Mouse (Mus musculus): ENCODE results near the gene Egfem1. TPM values are rescaled to one million over a fixed set of nuclear protein-coding genes. Genes with fewer than 3 reads are reported as not detected.
A peak's percentile ranks its signal among the peaks of the same experiment; 100 is the strongest.

Egfem1 gene
- polyA plus RNA-seq, 1 experiment from 2014 or later = 4.7 TPM

DNA sequence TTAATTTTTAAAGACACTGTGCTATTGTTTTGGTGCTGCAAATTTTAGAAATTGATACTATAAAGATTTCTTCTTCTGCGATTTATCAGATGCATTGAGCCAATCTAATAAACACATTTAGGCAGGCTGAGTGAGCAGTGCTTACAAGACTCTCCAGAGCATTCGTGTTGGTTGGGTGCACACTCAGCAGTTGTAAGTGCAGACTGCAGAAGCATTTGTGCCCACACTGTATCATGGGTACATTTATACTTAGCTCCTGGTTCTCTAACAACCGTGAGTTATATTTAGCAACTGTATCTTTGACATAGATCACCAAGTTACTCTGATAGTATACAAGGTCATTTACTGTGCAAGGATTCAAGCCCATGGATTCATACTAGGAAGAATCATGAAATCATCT is 264.0 kb downstream of the Egfem1 start:
- no peaks in the 10 kb centered on the region for H3K36me3 ChIP-seq (ENCODE audit: control insufficient read depth, insufficient read depth, low read length)
- H3K9me3 ChIP-seq (replicated peaks; ENCODE audit: control insufficient read depth, low read length) = no peaks in the 10 kb centered on the region
- no peak overlapping the region for H3K9ac ChIP-seq (ENCODE audit: low read length)
- H3K4me3 ChIP-seq (ENCODE audit: low read depth, low read length) = no peak overlapping the region
- 82% methylated on average over 3 of the region's 3 CpGs for WGBS
- H3K27ac ChIP-seq (ENCODE audit: low read depth, low read length) = no peak overlapping the region
- ATAC-seq (no peak), DNase-seq (ENCODE audit: low spot score) (no peak)
- H3K4me1 ChIP-seq (ENCODE audit: control insufficient read depth, insufficient read depth, low read length) = no peaks in the 10 kb centered on the region; the same call in 1 of the 2 replicates
- H3K27me3 ChIP-seq (replicated peaks; ENCODE audit: control insufficient read depth, insufficient read depth, low read length) = no peaks in the 10 kb centered on the region
- no peak overlapping the region for H3K4me2 ChIP-seq (ENCODE audit: low read length)

DNA sequence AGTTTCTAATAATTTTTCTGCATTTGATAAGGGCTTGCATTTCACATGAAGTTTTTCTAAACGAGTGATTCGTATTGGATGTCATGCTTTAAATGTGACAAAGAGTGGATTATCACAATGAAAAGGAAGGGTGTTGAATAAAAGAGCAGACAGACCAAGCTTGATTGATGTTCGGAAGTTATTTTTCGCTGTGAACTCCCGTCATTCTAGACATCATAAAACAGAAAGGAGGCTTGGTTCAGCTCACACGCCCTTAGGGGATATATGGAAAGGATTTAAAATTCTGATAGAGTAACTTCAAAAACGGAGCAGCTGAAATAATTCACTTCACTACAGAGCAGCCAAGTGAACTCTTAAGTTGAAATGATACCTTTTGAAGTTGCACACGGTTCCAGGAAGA is 285.1 kb downstream of the Egfem1 start:
- ATAC-seq (no peak), DNase-seq (ENCODE audit: low spot score) (no peak)
- Histone ChIP-seq H3K9me3 (replicated peaks; ENCODE audit: control insufficient read depth, low read length) (no peaks in the 10 kb centered on the region), H3K4me3 (ENCODE audit: low read depth, low read length) (no peak overlapping the region), H3K4me1 (ENCODE audit: control insufficient read depth, insufficient read depth, low read length) (no peaks in the 10 kb centered on the region), H3K27me3 (replicated peaks; ENCODE audit: control insufficient read depth, insufficient read depth, low read length) (no peaks in the 10 kb centered on the region), H3K36me3 (ENCODE audit: control insufficient read depth, insufficient read depth, low read length) (no peaks in the 10 kb centered on the region), H3K27ac (ENCODE audit: low read depth, low read length) (no peak overlapping the region), H3K9ac (ENCODE audit: low read length) (no peak overlapping the region), H3K4me2 (ENCODE audit: low read length) (no peak overlapping the region)
- 54% methylated on average over 8 of the region's 8 CpGs for WGBS

DNA sequence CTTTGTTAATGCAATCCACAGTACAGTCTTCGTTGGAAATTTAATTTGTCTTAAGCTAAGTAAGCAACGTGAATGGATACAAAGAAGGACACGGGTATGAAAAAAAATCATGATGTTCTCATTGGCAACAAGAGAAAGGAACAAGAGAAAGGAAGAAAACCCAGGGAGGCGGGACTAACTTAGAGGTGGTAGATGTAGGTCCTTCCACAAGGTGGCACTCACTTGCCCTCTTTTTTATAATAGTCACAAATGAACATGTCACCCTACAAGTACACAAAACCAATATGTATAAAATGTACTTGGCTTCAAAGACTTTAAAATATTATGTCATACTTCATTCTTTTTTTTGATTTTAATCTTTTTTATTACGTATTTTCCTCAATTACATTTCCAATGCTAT is 288.7 kb downstream of the Egfem1 start:
- H3K4me2 ChIP-seq (ENCODE audit: low read length) = no peak overlapping the region
- WGBS = 68% methylated on average over 5 of the region's 5 CpGs
- H3K4me3 ChIP-seq (ENCODE audit: low read depth, low read length) = no peak overlapping the region
- H3K9me3 ChIP-seq (replicated peaks; ENCODE audit: control insufficient read depth, low read length) = no peaks in the 10 kb centered on the region
- ATAC-seq (no peak), DNase-seq (ENCODE audit: low spot score) (peak; percentile 23)
- no peak overlapping the region for H3K9ac ChIP-seq (ENCODE audit: low read length)
- H3K36me3 ChIP-seq (ENCODE audit: control insufficient read depth, insufficient read depth, low read length) = no peaks in the 10 kb centered on the region
- H3K4me1 ChIP-seq (ENCODE audit: control insufficient read depth, insufficient read depth, low read length) = no peaks in the 10 kb centered on the region
- no peaks in the 10 kb centered on the region for H3K27me3 ChIP-seq (replicated peaks; ENCODE audit: control insufficient read depth, insufficient read depth, low read length)
- no peak overlapping the region for H3K27ac ChIP-seq (ENCODE audit: low read depth, low read length)

GRCm38 (mm10) chr3:29381255-29381654 is 299.4 kb downstream of the Egfem1 start:
- Histone ChIP-seq H3K27me3 (replicated peaks; ENCODE audit: control insufficient read depth, insufficient read depth, low read length) (no peaks in the 10 kb centered on the region), H3K4me3 (ENCODE audit: low read depth, low read length) (no peak overlapping the region), H3K9me3 (replicated peaks; ENCODE audit: control insufficient read depth, low read length) (no peaks in the 10 kb centered on the region), H3K9ac (ENCODE audit: low read length) (no peak overlapping the region), H3K4me1 (ENCODE audit: control insufficient read depth, insufficient read depth, low read length) (no peaks in the 10 kb centered on the region), H3K27ac (ENCODE audit: low read depth, low read length) (peak overlapping the region; percentile 39; the same call in 1 of the 2 replicates), H3K36me3 (ENCODE audit: control insufficient read depth, insufficient read depth, low read length) (no peaks in the 10 kb centered on the region), H3K4me2 (ENCODE audit: low read length) (no peak overlapping the region)
- WGBS = 63% methylated on average over 2 of the region's 2 CpGs
- DNase-seq (ENCODE audit: low spot score) (no peak), ATAC-seq (no peak)

- H3K27me3 ChIP-seq (replicated peaks; ENCODE audit: control insufficient read depth, insufficient read depth, low read length) = no peaks in the 10 kb centered on the region
- no peak overlapping the region for H3K4me3 ChIP-seq (ENCODE audit: low read depth, low read length)
- no peak overlapping the region for H3K27ac ChIP-seq (ENCODE audit: low read depth, low read length)
- H3K4me1 ChIP-seq (ENCODE audit: control insufficient read depth, insufficient read depth, low read length) = no peaks in the 10 kb centered on the region
- H3K9me3 ChIP-seq (replicated peaks; ENCODE audit: control insufficient read depth, low read length) = no peaks in the 10 kb centered on the region
- DNase-seq (ENCODE audit: low spot score) = peak; percentile 69
- no peak overlapping the region for H3K4me2 ChIP-seq (ENCODE audit: low read length)
- H3K9ac ChIP-seq (ENCODE audit: low read length) = no peak overlapping the region
- no peaks in the 10 kb centered on the region for H3K36me3 ChIP-seq (ENCODE audit: control insufficient read depth, insufficient read depth, low read length)
- peak; percentile 88; the same call in 1 of the 2 replicates for ATAC-seq
- WGBS = 76% methylated on average over 3 of the region's 3 CpGs
Observed at GRCm38 (mm10) chr3:29399064-29399463, 317.2 kb downstream of the Egfem1 start.

- Histone ChIP-seq H3K4me1 (ENCODE audit: control insufficient read depth, insufficient read depth, low read length) (no peaks in the 10 kb centered on the region), H3K4me3 (ENCODE audit: low read depth, low read length) (no peak overlapping the region), H3K4me2 (ENCODE audit: low read length) (no peak overlapping the region), H3K9me3 (replicated peaks; ENCODE audit: control insufficient read depth, low read length) (no peaks in the 10 kb centered on the region), H3K27ac (ENCODE audit: low read depth, low read length) (no peak overlapping the region), H3K27me3 (replicated peaks; ENCODE audit: control insufficient read depth, insufficient read depth, low read length) (no peaks in the 10 kb centered on the region), H3K36me3 (ENCODE audit: control insufficient read depth, insufficient read depth, low read length) (no peaks in the 10 kb centered on the region), H3K9ac (ENCODE audit: low read length) (no peak overlapping the region)
- ATAC-seq = no peak
- DNase-seq (ENCODE audit: low spot score) = peak; percentile 13
- WGBS = 89% methylated on average over 2 of the region's 2 CpGs
Observed at GRCm38 (mm10) chr3:29421634-29422033, 339.8 kb downstream of the Egfem1 start.

- no peaks in the 10 kb centered on the region for H3K27me3 ChIP-seq (replicated peaks; ENCODE audit: control insufficient read depth, insufficient read depth, low read length)
- H3K4me3 ChIP-seq (ENCODE audit: low read depth, low read length) = no peak overlapping the region
- DNase-seq (ENCODE audit: low spot score) = peak; percentile 58
- H3K9me3 ChIP-seq (replicated peaks; ENCODE audit: control insufficient read depth, low read length) = no peaks in the 10 kb centered on the region
- H3K27ac ChIP-seq (ENCODE audit: low read depth, low read length) = no peak overlapping the region
- H3K9ac ChIP-seq (ENCODE audit: low read length) = no peak overlapping the region
- 13% methylated on average over 10 of the region's 10 CpGs for WGBS
- H3K4me2 ChIP-seq (ENCODE audit: low read length) = peak overlapping the region; percentile 23; the same call in 1 of the 2 replicates
- H3K4me1 ChIP-seq (ENCODE audit: control insufficient read depth, insufficient read depth, low read length) = peaks cover 10% of the 10 kb centered on the region; the same call in 1 of the 2 replicates
- ATAC-seq = peak; percentile 87; the same call in 1 of the 2 replicates
- no peaks in the 10 kb centered on the region for H3K36me3 ChIP-seq (ENCODE audit: control insufficient read depth, insufficient read depth, low read length)
Observed at GRCm38 (mm10) chr3:29432109-29433091, 350.6 kb downstream of the Egfem1 start.

GRCm38 (mm10) chr3:29443024-29443423 is 361.2 kb downstream of the Egfem1 start:
- no peak for DNase-seq (ENCODE audit: low spot score)
- Histone ChIP-seq H3K4me1 (ENCODE audit: control insufficient read depth, insufficient read depth, low read length) (no peaks in the 10 kb centered on the region), H3K4me2 (ENCODE audit: low read length) (no peak overlapping the region), H3K27ac (ENCODE audit: low read depth, low read length) (no peak overlapping the region), H3K36me3 (ENCODE audit: control insufficient read depth, insufficient read depth, low read length) (no peaks in the 10 kb centered on the region), H3K27me3 (replicated peaks; ENCODE audit: control insufficient read depth, insufficient read depth, low read length) (no peaks in the 10 kb centered on the region), H3K4me3 (ENCODE audit: low read depth, low read length) (no peak overlapping the region), H3K9ac (ENCODE audit: low read length) (no peak overlapping the region), H3K9me3 (replicated peaks; ENCODE audit: control insufficient read depth, low read length) (no peaks in the 10 kb centered on the region)
- 94% methylated on average over 6 of the region's 6 CpGs for WGBS
- ATAC-seq = no peak

GRCm38 (mm10) chr3:29444661-29445060 is 362.8 kb downstream of the Egfem1 start:
- peak; percentile 57 for DNase-seq (ENCODE audit: low spot score)

More at GRCm38 (mm10) chr3:29444661-29445060, 362.8 kb downstream of the Egfem1 start:
- Histone ChIP-seq H3K4me2 (ENCODE audit: low read length) (no peak overlapping the region), H3K27ac (ENCODE audit: low read depth, low read length) (no peak overlapping the region), H3K36me3 (ENCODE audit: control insufficient read depth, insufficient read depth, low read length) (no peaks in the 10 kb centered on the region), H3K9me3 (replicated peaks; ENCODE audit: control insufficient read depth, low read length) (no peaks in the 10 kb centered on the region), H3K27me3 (replicated peaks; ENCODE audit: control insufficient read depth, insufficient read depth, low read length) (no peaks in the 10 kb centered on the region), H3K9ac (ENCODE audit: low read length) (no peak overlapping the region), H3K4me1 (ENCODE audit: control insufficient read depth, insufficient read depth, low read length) (peaks cover 5% of the 10 kb centered on the region; the same call in 1 of the 2 replicates), H3K4me3 (ENCODE audit: low read depth, low read length) (no peak overlapping the region)
- ATAC-seq = no peak
- WGBS = 29% methylated on average over 5 of the region's 5 CpGs

Measured in forebrain, embryonic 14.5 days (tissue).